Mouse (Mus musculus): ENCODE data around the gene Ankib1. TPM values are rescaled to one million over a fixed set of nuclear protein-coding genes. Genes with fewer than 3 reads are reported as not detected.
A peak's percentile ranks its signal among the peaks of the same experiment; 100 is the strongest.
"Not testable (repeated sequence)": the region's sequence is repeated elsewhere in the genome, so short reads cannot be mapped to it uniquely, and the experiment has no call there.

Ankib1 gene
- 10 to 100 TPM; 18.9 to 20.5 TPM for total RNA-seq (2021)
- long read RNA-seq, experiment 1, full-length matches to known transcripts = 5 of 15 reads
- long read RNA-seq, experiment 1, partial matches to known transcripts = 3 of 15 reads
- long read RNA-seq, experiment 1, other reads (novel, unspliced or antisense) = 7 of 15 reads
- long read RNA-seq, experiment 2, full-length matches to known transcripts = 6 of 17 reads
- long read RNA-seq, experiment 2, partial matches to known transcripts = 3 of 17 reads
- long read RNA-seq, experiment 2, other reads (novel, unspliced or antisense) = 8 of 17 reads

GRCm38 (mm10) chr5:3802433-3803291, at the start of gene Ankib1, which contains the start of gene Krit1:
Gene Ankib1 (minus strand): TSS chr5:3802925.
Gene Krit1 (plus strand): TSS chr5:3803184.
- DNase-seq (ENCODE audit: low spot score) = peak; percentile 88

DNA sequence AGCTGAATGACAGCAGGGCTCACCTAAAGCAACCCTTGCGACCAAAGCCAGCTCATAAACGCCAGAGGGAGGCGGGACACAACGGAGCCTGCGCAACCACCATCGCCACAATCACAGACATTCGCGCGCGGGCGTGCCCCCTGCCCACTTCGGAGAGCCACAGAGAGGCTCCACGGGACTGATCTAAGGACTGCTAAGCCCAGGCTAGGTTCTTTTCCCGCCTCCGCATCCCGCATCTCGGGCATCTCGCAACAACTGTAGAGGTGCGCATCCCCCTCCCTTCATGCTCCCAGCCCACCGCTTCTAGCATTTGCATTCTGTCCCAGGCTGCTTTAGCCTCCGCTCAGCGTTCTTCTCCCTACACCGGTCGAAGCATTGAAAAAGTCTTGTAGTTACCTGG, 42.3 kb upstream of the Ankib1 start, which contains the start of gene Lrrd1:
Lrrd1 (plus strand) TSS at position 148 of the 400 bp plus-strand sequence.
- DNase-seq (ENCODE audit: low spot score) = no peak

DNA sequence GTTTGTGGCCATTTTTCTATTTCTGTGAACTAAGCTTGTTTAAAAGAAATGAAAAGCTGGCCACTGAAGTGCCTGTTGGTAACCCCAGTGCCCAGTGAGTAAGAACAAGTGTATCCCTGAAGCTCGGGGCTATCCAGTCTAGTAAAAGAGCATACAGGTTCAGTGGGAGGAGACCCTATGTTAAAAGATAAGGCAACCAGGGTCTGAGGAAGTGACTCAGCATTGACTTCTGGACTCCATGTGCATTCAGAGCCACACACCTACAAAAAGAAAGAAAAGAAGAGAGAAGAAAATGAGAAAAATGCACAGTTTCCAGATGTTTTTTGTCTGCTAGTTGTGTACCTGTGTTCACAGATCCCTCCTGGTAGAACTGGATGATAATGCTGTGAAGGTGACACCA, 31.4 kb upstream of the Ankib1 start:
- DNase-seq (ENCODE audit: low spot score) = no peak

DNA sequence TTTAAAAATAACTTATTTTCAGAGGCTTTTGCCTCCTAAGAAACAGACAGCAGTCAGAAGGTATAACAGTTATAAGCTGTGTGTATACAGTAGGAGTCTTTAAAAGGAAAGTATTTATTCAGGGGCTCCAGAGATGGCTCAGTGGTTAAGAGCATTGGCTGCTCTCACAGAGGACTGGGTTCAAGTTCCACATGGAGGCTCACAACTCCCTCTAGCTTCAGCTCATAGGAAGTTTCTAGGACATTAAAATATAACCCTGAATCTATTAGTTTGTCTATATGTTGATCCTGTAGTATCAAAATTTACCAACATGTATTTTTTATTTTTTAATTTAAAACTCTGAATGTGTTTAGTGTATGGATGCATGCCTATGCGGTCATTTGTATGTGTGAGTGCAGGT, 5.7 kb upstream of the Ankib1 start:
- DNase-seq (ENCODE audit: low spot score) = no peak

DNA sequence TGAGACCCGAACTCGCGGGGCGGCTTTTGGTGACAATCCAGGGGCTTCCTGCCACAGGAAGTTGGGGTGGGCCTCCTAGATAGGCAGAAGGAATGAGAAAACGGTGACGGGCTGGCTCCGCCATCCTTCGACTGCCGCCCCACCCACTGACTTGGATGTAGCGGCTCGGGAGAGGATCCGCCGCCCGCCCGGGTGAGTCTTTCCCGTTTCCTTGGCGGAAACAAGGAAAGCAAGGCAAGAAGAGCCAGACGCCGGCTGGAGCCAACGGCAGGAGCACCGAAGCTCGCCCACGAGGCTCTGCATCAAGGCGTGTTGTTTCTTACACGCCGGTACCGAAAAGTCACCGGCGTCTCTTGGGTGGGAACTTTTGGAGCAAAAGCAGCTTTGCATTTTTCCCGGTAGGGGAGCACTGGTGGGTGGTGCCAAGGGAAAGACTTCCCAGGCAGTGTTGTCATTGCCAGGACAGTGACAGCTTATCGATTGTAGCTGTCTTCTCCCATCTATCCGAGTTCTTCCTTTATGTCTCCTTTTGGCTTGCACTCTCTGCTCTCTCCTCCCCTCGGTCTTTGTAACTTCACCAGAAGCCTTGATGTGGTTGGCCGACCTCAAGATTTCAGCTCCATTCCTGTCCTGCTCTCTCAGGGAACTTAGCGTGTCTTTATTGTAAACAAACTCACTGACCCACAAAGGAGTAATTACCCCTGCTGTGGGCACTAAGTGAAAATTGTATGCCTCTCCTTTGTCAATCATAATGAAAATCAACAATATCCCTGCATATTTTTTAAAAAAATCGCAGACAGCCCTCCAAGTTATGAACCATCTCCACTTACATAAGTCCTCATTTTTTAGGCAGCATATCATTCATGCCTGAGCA, 804 bp upstream of the Ankib1 start:
- DNase-seq (ENCODE audit: low spot score) = no peak

DNA sequence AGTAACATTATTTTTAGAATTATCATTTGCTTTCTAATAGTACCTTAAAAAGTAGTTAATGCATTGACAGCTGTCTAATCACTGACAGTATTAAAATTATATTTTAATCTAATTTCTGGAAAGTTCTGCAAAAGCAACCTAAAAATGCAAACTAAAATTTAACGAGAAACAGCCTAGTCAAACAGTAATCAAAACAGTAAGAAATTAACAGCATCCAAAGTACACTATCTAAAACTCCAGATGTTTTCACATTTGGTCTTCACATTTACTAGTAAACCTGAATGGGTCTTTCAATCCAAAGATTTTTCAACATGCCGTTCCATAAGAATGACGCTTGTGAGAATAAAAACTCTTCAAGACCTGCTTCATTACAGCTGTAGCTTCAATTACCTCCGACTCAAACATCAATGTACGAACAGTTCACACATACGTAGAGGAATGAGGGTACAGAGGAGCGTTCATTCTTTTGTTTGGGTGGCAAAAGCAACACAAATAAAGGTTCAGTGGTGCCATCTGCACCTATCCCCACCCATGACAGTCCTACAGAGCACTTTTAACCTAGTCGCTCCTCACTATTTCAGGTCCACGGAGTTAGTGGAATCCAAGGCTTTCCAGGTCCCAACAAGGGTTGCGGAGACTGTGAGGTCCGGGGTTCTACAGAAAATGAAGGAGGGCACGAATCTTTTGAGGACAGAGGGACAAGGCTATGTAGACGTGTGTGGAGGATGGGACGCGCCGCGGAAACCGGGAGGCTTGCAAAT, 873 bp downstream of the Ankib1 start:
- no peak for DNase-seq (ENCODE audit: low spot score)

DNA sequence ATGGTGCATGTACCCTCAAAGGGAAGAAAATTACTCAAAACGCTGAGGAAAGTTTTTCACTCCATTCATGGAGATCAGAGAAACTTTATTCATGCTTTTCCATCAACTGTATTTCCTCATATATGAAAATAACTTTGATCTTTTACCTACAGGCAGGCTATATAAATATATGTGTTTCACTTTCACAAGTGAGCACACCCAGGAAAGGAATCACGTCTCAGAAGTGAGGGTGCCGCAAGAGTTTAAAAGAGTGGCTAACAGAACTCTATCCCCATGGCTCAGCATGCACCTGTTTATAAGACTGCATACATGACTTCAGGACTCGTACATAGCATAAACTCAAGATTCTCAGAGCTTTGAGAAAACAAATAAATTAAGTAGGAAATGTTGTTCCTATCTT, 1.8 kb downstream of the Ankib1 start:
- DNase-seq (ENCODE audit: low spot score) = no peak

DNA sequence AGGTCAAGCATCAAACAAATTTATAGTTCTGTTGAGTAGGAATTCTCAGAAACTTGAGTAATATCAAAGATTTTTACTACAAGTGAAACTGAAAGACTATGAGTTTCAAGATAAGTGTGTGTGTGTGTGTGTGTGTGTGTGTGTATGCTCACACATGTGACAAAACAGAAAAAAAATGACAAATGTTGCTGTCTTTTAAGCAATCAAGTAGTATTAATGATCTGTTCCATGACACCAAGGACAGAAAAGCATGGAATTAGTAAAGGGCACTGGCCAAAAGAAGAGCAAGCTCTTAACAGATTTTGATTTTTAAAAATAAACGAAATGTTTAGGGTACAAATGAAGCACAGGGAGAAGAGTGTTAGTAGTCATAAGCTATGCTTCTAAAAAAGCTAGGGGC, 2.7 kb downstream of the Ankib1 start:
- DNase-seq (ENCODE audit: low spot score) = no peak

DNA sequence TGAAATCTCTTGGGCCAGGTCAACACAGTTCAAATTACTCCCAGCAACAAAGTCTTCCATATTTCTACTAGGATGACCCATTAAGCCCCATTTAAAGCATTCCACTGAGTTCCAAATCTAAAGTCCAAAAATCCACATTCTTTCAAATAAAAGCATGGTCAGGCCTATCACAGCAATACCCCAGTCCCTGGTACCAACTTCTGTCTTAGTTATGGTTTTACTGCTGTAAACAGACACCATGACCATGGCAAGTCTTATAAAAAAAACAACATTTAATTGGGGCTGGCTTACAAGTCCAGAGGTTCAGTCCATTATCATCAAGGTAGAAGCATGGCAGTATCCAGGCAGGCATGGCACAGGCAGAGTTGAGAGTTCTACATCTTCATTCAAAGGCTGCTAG, 4.1 kb downstream of the Ankib1 start:
- DNase-seq (ENCODE audit: low spot score) = not testable (repeated sequence)

DNA sequence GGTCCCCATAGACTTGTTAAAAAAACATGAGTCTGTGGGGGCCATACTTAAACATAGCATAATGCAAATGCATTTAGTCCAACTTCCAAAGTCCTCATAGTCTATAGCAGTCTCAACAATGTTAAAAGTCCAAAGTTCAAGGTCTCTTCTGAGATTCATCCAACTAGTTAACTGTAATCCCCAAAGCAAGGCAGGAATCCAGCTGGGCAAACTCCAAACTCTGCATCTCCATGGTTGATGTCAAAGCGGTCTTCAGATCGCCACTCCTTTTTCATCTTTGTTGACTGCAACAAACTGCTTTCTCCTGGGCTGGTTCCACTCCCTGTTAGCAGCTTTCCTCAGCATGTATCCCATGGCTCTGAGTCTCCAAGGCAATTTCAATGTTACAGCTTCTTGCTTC, 5.6 kb downstream of the Ankib1 start:
- not testable (repeated sequence) for DNase-seq (ENCODE audit: low spot score)

GRCm38 (mm10) chr5:3791048-3791447, 11.7 kb downstream of the Ankib1 start:
- no peak for DNase-seq (ENCODE audit: low spot score)

DNA sequence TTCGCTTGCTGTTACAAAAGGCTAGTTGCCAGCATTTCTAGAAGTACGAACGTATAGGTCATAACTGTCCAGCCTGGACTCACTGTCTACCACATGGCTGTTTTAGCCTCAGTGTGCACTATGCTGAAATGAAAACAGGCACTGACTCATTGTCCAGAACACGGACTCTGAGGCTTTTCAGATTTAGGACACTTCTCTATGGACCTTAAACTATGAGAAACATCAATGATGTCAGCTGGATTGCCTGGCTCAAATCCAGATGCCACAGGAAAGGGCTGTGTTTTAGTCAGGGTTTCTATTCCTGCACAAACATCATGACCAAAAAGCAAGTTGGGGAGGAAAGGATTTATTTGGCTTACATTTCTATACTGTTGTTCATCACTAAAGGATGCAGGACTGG, 15.2 kb downstream of the Ankib1 start:
- DNase-seq (ENCODE audit: low spot score) = no peak

DNA sequence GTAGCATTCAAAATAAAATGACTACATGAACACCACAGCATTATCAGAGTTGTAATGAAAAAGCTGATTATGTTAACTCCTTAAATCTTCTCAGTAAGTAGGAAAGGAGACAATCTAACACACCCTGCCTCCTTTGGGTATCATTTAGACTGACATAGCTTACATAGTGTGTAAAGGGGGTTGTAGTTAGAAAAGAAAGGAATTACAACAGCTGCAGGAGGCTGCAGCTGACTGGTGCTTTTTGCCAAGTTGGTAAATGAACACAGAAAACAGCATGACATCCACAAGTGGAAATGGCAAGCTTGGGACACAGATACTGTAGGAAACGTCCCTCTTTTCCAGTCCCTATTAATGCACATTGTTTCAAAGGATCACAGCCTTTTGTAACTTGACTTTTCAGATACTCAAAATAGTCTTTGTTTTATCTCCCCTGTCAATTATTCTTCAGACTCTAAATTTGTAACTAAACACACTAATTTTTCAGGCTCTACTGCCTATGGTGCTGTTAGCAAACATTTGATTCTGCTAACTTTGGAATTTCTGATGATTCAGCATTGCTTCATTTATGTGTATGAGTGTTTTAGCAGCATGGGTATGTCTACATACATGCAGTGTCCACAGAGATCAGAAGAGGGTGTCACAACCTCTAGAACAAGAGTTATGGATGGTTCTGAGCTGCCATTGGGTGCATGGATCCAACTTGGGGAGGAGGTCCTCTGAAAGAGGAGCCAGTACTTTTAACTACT, 17.8 kb downstream of the Ankib1 start:
- DNase-seq (ENCODE audit: low spot score) = no peak

GRCm38 (mm10) chr5:3783947-3784681, 18.6 kb downstream of the Ankib1 start:
- no peak for DNase-seq (ENCODE audit: low spot score)

GRCm38 (mm10) chr5:3782670-3783069, 20.1 kb downstream of the Ankib1 start:
- DNase-seq (ENCODE audit: low spot score) = no peak

- DNase-seq (ENCODE audit: low spot score) = no peak
These were observed 30.7 kb downstream of the Ankib1 start for GRCm38 (mm10) chr5:3772017-3772416.

DNA sequence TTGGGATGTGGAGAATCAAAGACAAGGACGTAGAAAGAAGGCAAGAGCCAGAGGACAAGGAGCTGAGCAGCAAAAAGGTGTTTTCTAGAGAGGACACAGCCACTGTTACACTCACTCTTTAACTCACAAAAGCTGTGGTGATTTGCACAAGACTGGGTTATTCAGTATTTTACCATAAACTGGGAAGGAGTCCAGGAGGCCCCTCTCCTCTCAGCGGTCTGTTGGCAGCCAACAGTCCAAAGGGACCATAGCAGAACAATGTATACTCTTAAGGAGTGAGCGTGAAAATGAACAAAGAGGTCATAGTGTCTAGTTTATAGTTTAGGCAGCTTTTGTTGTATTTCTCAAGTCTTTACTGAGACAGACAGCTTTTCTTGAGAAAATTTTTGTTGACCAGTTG, 31.2 kb downstream of the Ankib1 start:
- no peak for DNase-seq (ENCODE audit: low spot score)

DNA sequence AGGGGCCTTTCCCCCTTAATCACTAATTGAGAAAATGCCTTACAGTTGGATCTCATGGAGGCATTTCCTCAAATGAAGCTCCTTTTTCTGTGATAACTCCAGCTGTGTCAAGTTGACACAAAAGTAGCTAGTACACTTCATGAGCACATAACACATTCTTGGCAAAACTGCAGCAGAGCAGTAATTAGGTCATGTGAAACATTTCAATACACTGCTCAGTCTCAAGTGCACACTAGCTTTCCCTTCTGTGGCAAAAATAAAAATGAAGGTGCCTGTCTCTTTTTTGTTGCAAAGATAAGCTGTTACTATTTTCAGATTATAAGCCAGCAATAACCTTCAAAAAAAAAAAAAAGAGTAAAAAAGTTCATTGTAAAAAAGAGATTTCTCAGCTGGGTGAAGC, 52.2 kb downstream of the Ankib1 start:
- DNase-seq (ENCODE audit: low spot score) = not testable (repeated sequence)

DNA sequence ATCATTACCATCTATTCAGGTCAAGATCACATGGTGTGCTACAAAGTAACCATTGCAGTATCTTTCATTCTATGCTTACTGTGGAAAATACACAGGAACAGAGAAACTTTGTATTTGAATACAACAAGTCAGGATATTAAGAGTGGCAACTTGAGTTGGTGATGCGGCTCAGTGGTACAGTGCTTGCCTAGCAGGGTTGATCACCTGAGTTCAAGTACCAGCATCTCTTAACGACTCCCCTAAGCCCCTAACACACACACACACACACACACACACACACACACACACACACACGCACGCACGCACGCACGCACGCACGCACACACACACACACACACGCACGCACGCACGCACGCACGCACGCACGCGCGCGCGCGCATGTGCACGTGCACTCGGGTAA, 69.9 kb downstream of the Ankib1 start:
- DNase-seq (ENCODE audit: low spot score) = not testable (repeated sequence)

DNA sequence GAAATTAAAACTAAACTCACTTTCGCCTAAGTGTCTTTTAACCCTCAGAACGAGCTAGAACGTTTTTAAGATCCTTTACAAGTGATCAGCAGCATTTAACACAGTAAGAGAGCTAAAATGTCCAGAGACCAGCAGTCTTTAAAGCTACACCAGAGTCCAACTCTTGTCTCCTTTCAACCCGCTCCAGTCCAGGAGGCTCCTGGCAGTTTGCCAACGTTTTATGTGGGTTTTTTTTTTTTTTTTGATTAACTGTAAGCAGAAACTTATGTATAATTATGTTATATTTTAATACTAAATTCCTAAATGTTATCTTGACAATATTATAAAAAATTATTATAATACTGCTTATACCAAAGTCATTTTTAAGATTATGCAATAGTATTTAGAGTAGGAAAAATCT, 73.9 kb downstream of the Ankib1 start:
- no peak for DNase-seq (ENCODE audit: low spot score)
